Mouse (Mus musculus) embryonic fibroblast, embryonic 13.5 days (primary cell): ENCODE results near the gene Gm45713.

Experiments
- CTCF ChIP-seq: IDR thresholded peaks from 2 replicates; pipeline ENCODE4 v1.5.1; 2011; ENCODE audit warnings: mild to moderate bottlenecking, control low read depth, low read length, moderate library complexity, borderline replicate concordance; ENCODE audit not compliant: insufficient read depth
- POLR2A ChIP-seq: IDR thresholded peaks from 2 replicates; pipeline ENCODE4 v1.6.1; 2011; ENCODE audit warnings: low read depth, mild to moderate bottlenecking, control low read depth, low read length, moderate library complexity

- TF ChIP-seq CTCF (no peak), POLR2A (no peak)
Measured at GRCm38 (mm10) chr7:45113476-45113875, 22.6 kb downstream of the Gm45713 start.
